Mouse (Mus musculus) small intestine, adult 2 months (tissue): ENCODE measurements around the gene Tbp.

Experiments
- CTCF ChIP-seq: fragments of 200-500 bp; IDR thresholded peaks from 2 replicates; pipeline ENCODE4 v1.5.1; 2012; ENCODE audit warnings: low read depth, mild to moderate bottlenecking, control low read depth, inconsistent platforms, low read length, moderate library complexity, mixed read lengths; ENCODE audit not compliant: insufficient replicate concordance, insufficient read length; ENCODE audit errors: extremely low read depth
- POLR2A ChIP-seq: fragments of 200-500 bp; IDR thresholded peaks from 2 replicates; pipeline ENCODE4 v1.6.1; 2012; ENCODE audit warnings: low read depth, mild to moderate bottlenecking, control low read depth, inconsistent platforms, low read length, moderate library complexity

GRCm38 (mm10) chr17:15527811-15528136, 28.1 kb downstream of the Tbp start:
- TF ChIP-seq POLR2A (no peak), CTCF (no peak)
